Mouse (Mus musculus) urinary bladder, postnatal 36 days (tissue): ENCODE data around the gene Serinc2.
"Not testable (repeated sequence)": the region's sequence is repeated elsewhere in the genome, so short reads cannot be mapped to it uniquely, and the experiment has no call there.

Experiments used
- DNase-seq, 2 experiments: peaks; one replicate each; pipeline ENCODE4 v3.0.0; 2022; ENCODE audit warnings: low spot score in 2 of 2, mixed read lengths in 1 of 2

The Serinc2 gene

GRCm38 (mm10) chr4:130264131-130264530 is 14.9 kb downstream of the Serinc2 start:
- DNase-seq: no peak

DNA sequence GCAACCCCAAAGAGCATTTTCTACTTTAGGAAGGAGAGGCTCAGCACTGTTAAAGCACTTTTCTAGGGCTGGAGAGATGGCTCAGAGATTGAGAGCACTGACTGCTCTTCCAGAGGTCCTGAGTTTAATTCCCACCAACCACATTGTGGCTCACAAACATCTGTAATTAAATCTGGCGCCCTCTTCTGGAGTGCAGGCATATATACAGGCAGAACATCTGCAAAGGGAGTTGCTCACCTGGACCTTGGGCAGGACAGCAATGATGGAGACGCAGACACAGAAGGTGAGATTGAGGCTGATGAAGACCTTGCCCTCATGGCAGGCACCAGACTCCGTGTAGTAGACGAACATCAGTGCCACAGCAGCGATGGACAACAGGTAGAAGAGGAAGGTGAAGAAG is 18.6 kb downstream of the Serinc2 start:
- DNase-seq: no peak

DNA sequence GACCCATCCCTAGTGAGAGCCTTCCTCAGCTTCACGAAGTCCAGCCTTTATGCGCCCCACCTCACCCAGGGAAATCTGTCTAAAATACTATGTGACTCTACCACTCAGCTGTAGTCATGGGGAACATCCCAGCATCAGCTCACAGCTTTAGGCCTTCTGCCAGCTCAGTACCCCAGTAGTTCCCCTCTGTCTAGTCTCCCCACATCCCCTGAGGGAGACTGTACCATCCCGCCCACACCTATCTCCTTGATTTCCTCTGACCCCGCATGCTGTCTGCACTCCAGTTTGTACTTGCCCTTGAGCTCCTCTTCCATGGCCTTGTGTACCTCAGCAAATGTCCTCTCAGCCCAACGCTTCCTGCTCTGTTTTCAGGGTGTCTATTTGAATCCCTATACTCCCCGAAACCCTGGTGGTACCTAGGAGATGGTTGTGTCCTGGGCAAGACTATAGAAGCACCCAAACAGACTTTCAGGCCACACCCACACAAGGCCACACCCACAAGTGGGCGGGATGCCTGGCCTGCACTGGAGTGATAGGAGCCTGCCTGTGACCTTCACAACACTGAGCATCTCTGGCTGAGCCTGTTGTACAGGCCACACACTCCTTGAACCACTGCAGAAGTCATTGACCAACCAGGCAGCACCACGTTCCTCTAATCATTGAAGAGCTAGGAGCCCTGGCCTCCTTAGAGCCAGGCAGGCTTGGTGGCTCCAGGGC is 26.4 kb downstream of the Serinc2 start:
- DNase-seq: peak in 1 of 2 experiments; percentile 16

DNA sequence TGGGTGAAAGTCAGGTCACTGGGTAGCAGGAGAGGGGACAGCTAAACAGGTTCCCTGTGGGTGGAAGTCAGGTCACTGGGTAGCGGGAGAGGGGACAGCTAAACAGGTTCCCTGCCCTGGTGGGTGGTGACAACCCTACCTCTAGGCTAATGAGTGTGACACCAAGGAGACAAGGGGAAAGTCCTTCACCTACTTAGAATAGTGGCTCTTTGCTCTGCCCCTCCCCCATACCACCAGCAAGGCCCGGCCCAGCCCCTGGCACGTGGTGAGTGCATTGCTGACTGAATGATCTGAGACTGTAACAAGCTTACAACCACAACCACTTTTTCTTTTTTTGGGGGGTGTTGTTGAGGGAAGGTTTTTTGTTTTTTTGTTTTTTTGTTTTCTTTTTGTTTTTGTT is 27.2 kb downstream of the Serinc2 start:
- DNase-seq: no peak

GRCm38 (mm10) chr4:130251172-130251705 is 27.8 kb downstream of the Serinc2 start:
- no peak for DNase-seq

- DNase-seq: no peak
Observed at GRCm38 (mm10) chr4:130248636-130249035, 30.4 kb downstream of the Serinc2 start.

DNA sequence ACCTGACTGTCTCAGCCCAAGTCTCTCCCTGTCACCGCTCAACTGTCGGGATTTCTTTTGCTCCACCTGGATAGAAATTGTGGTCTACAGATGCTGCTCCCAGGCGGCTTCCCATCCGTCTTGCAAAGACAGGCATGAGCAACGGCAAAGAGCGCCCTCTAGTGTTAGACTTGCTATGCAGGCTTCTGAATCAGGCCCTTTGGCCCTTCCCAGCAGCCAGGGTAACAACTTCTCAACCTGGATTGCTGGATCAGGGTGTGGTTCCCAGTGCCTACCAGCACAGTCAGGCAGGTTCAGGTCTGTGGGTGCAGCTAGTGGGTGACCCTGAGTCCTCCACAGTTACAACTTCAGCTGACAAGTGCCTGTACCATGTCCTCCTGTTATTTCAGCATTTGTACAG is 32.9 kb downstream of the Serinc2 start:
- DNase-seq: peak; percentile 49 to 65

DNA sequence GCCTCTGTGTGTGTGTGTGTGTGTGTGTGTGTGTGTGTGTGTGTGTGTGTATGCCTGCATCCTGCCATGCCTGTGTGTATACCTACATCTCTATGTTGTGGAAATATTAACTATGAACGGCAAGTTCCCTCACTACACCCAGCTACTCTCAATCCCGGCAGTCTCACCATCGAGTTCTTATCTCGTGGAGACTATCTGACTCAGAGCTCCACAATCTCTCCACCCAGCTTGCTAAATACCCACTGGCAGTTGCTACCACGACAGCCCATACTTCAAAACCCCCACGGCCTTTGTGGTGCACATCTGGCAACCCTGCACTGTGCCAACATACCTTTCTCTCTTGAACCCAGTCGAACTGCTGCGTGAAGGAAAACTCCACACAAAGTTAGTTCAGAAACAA is 34.3 kb downstream of the Serinc2 start:
- no peak for DNase-seq

GRCm38 (mm10) chr4:130243621-130244020 is 35.4 kb downstream of the Serinc2 start:
- not testable (repeated sequence) for DNase-seq

DNA sequence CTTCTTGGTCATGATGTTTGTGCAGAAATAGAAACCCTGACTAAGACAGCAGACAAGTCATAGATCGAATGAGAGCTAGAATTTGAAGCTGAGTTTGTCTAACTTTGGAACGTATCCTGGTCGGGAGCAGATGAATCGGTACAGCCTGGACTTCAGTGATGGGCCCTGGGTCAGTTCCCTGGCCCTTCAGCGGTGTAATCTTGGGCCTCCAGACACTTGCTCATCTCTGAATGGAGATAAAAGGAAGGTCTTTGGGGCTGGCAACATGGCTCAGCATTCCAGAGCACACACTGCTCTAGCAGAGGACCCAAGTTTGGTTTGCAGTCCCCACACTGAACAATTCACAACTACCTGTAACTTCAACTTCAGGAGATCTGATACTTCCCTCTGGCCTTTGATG is 36.0 kb downstream of the Serinc2 start:
- DNase-seq: no peak

DNA sequence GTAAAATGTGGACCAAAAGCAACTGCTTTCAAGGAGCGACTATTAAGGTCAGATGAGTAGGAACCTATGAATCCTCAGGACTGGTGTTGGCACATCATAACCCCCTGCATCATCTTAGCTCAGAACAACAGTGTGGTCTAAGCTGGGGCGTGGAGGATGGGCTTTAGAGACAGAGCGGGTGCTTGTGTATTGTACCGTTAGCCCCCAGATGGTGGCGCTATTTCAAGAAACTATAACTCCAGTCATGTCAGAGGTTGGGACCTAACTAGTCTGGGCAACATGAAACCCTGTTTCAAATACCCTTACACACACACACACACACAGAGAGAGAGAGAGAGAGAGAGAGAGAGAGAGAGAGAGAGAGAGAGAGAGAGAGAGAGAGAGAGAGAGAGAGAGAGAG is 38.3 kb downstream of the Serinc2 start:
- DNase-seq: no peak

- no peak for DNase-seq
Observed at GRCm38 (mm10) chr4:130237607-130238006, 41.4 kb downstream of the Serinc2 start.

DNA sequence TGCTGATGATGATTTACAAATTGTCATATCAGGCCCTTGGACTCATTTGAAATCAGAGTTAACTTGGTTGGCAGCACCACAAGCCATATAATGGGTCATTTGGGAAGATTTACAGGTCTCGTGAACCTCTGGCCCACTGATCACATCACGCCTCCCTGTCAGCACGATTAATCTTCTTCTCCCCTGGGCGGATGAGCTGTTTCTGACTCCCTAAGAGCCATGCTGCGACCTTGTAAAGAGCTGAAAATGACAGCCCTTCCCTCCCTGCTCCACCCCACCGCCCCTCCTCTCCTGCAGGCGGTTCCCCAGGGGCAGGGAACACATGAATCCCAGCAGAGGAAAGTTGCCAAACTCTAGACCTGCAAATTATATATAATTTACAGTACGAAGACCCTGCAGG is 42.6 kb downstream of the Serinc2 start:
- DNase-seq: no peak

- DNase-seq: no peak
Observed at GRCm38 (mm10) chr4:130224071-130224470, 54.9 kb downstream of the Serinc2 start.

DNA sequence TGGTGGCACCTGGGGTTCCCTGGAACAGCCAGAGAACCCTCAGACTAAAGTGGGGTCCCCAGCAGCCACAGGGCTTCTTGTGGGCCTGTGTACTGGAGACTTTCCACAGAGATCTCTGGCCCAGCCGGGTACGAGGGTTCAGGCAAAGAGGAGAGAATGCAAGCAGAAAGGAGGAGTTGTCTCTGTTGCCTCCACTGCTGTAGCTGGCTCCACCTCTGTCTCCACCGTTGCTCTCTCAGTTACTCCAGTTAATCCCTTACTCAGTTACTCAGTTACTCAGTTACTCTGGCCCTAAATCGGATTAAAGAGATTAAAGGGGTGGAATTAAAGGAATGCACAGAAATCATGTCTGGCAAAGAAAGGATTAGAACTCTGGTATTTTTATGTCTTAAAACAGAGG is 56.8 kb downstream of the Serinc2 start, which contains the start of gene Gm853:
Gm853 (minus strand) TSS at position 223 of the 400 bp plus-strand sequence.
- DNase-seq: no peak

GRCm38 (mm10) chr4:130220176-130220575 is 58.8 kb downstream of the Serinc2 start:
- no peak for DNase-seq

DNA sequence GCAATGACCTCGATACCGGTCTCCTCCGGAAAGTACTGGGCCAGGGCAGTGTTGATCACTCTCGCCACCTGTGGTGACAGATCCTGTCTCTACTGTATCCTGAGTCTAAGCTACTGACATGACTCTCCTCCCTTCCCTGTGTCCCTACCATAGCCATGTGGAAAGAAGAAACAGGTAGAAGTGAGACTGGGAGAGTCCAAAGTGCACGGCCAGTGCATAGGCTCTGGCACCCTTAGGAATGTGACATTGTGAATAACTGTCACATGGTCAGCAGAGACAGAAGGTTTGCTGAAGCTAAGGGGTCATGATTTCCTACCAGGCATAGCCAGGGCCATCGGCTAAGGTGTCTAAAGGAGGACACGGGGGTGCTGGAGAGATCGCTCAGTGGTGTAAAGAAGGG is 63.6 kb downstream of the Serinc2 start:
- no peak for DNase-seq

GRCm38 (mm10) chr4:130213857-130214256 is 65.1 kb downstream of the Serinc2 start:
- no peak for DNase-seq

DNA sequence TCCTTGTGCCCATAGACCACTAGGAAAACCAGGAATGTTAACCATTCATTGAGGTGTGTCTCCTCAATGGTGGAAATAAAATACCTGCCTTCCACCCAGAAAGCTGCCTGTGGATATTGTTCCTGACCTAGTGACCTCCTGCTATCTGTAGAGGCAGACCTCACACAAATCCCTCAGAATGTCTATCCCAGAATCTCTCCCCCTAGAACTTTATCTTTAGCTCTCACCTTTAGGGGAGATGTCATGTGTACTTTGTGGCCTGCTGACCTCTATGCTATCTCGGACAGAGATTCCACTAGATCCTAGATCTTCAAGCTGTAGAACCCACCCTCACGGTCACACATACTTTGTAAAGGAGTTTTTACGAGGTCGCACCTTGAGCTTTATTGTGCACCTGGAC is 65.8 kb downstream of the Serinc2 start:
- no peak for DNase-seq

DNA sequence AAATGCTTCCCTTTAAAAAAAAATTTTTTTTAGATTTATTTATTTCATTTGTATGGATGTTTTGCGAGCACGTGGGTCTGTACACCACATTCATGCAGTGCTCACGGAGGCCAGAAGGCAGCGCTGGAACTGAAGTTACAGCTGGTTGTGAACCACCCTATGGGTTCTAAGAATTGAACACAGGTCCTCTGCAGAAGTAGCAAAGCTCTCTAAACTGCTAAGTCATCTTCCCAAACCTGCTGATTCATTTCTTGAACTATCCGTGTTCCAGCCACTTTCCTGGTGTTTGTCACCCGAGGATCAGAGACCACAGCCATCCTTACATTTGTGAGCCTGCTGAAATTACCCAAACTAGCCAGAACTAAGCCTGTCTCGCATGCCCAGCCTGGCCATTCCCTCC is 66.6 kb downstream of the Serinc2 start:
- DNase-seq: no peak

DNA sequence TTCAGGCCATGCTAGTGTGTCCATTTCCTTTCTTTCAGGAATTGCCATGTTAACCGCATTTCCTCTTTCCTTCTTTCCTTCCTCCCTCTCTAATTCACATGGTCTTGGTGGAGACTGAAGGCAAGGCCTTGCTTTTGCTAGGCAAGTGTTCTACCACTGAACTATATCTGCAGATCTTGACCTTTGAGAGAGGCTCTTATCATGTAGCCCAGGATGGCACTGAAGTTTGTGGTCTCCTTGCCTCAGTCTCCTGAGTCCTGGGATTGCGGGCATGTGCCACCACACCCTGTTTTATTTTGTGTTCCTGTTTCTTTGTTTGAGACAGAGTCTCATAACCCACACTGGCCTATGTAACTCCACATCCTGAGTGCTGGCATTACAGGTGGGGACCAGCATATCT is 67.1 kb downstream of the Serinc2 start:
- no peak for DNase-seq
